Mouse (Mus musculus) bone marrow, adult 2 months (tissue): Measurements from ENCODE around the gene Slc11a2.

Experiments
- CTCF ChIP-seq: fragments of 200-500 bp; IDR thresholded peaks from 2 replicates; pipeline ENCODE4 v1.5.1; 2011; ENCODE audit warnings: low read length, control low read depth; ENCODE audit not compliant: control insufficient read depth, insufficient read depth
- POLR2A ChIP-seq: fragments of 200-500 bp; IDR thresholded peaks from 2 replicates; pipeline ENCODE4 v1.6.1; 2011; ENCODE audit warnings: low read depth, mild to moderate bottlenecking, control low read depth, low read length, borderline replicate concordance; ENCODE audit not compliant: control insufficient read depth

GRCm38 (mm10) chr15:100351501-100352060 lies 73.3 kb downstream of the Slc11a2 start:
- TF ChIP-seq CTCF: no peak
- no peak for TF ChIP-seq POLR2A
